Mouse (Mus musculus) heart, embryonic 15.5 days (tissue): ENCODE data around the gene Fscn1. TPM values are rescaled to one million over a fixed set of nuclear protein-coding genes. Genes with fewer than 3 reads are reported as not detected.

Source experiments
- ATAC-seq: fragments of 200-750 bp; cut with Nextera tagmentation; replicated peaks from 2 replicates; pipeline ENCODE4 v1.8.0; 2017; ENCODE audit warnings: low read depth, moderate TSS enrichment; ENCODE audit not compliant: insufficient number of reproducible peaks, insufficient read depth, low FRiP score
- H3K27ac ChIP-seq: fragments of 300-500 bp; sonication (generic); 2 replicates; pipeline ENCODE4 v1.5.1; 2015; ENCODE audit warnings: mild to moderate bottlenecking, inconsistent platforms
- H3K27me3 ChIP-seq: fragments of 300-500 bp; sonication (generic); 2 replicates; pipeline ENCODE4 v1.6.1; 2015; ENCODE audit warnings: inconsistent platforms
- H3K36me3 ChIP-seq: fragments of 300-500 bp; sonication (generic); 2 replicates; pipeline ENCODE4 v1.6.1; 2015; ENCODE audit warnings: mild to moderate bottlenecking, inconsistent platforms
- H3K4me1 ChIP-seq: fragments of 300-500 bp; sonication (generic); replicated peaks from 2 replicates; pipeline ENCODE4 v1.6.1; 2015; ENCODE audit warnings: inconsistent platforms
- H3K4me2 ChIP-seq: fragments of 300-500 bp; sonication (generic); 2 replicates; pipeline ENCODE4 v1.6.1; 2015; ENCODE audit warnings: inconsistent platforms, mild to moderate bottlenecking, moderate library complexity
- H3K4me3 ChIP-seq: fragments of 300-500 bp; sonication (generic); 2 replicates; pipeline ENCODE4 v1.5.1; 2015; ENCODE audit warnings: mild to moderate bottlenecking, inconsistent platforms
- H3K9ac ChIP-seq: fragments of 300-500 bp; sonication (generic); 2 replicates; pipeline ENCODE4 v1.6.1; 2015; ENCODE audit warnings: mild to moderate bottlenecking, inconsistent platforms
- H3K9me3 ChIP-seq: fragments of 300-500 bp; sonication (generic); replicated peaks from 2 replicates; pipeline ENCODE4 v1.6.1; 2016; ENCODE audit warnings: inconsistent platforms
- whole genome bisulfite sequencing: fragments of 180-500 bp; shearing (Covaris S2); methylation state at CpG from one replicate; pipeline ENCODE4 v1.1.7; 2015; ENCODE audit warnings: mixed read lengths; 5-methylcytosine and 5-hydroxymethylcytosine counted together
- polyA plus RNA-seq: library from polyadenylated mRNA; unstranded; fragments of >200 nt; fragmentation: Nextera tagmentation; extraction: Ambion mirVana; gene quantifications from 2 replicates; pipeline ENCODE4 v1.2.1, GENCODE M21; 2015

Fscn1 gene
- polyA plus RNA-seq, 1 experiment from 2014 or later = 108 TPM

GRCm38 (mm10) chr5:143009383-143009782 is 49.2 kb downstream of the Fscn1 start:
- Histone ChIP-seq H3K9me3 (no peaks in the 10 kb centered on the region), H3K4me3 (no peak overlapping the region), H3K27ac (no peak overlapping the region), H3K9ac (no peak overlapping the region), H3K27me3 (no peaks in the 10 kb centered on the region), H3K4me1 (no peaks in the 10 kb centered on the region), H3K4me2 (no peak overlapping the region), H3K36me3 (peaks cover 35% of the 10 kb centered on the region)
- ATAC-seq = no peak
- WGBS = 88% methylated on average over 11 of the region's 11 CpGs

GRCm38 (mm10) chr5:143017401-143017800 is 57.3 kb downstream of the Fscn1 start:
- Histone ChIP-seq H3K36me3 (peaks cover 42% of the 10 kb centered on the region), H3K4me1 (peaks cover 7% of the 10 kb centered on the region), H3K27me3 (no peaks in the 10 kb centered on the region), H3K4me2 (no peak overlapping the region), H3K27ac (peak overlapping the region; percentile 23; the same call in 1 of the 2 replicates), H3K9me3 (no peaks in the 10 kb centered on the region), H3K4me3 (no peak overlapping the region), H3K9ac (no peak overlapping the region)
- no peak for ATAC-seq
- 64% methylated on average over 5 of the region's 5 CpGs for WGBS

Other genes starting within 250 kb of the Fscn1 start
- gene Tnrc18, start 142.7 kb upstream of the Fscn1 start, polyA plus RNA-seq = 17.1 and 24.2 TPM in 2 replicates
- 7.7 and 9.9 TPM in 2 replicates for gene Fbxl18, start 64.9 kb upstream of the Fscn1 start, polyA plus RNA-seq
- gene Actb, start 53.6 kb upstream of the Fscn1 start, polyA plus RNA-seq = 5,943 and 6,493 TPM in 2 replicates
- 23.9 and 27.5 TPM in 2 replicates for gene Rnf216, start 152.7 kb downstream of the Fscn1 start, polyA plus RNA-seq
- gene Olfr718-ps1, start 187.2 kb downstream of the Fscn1 start, polyA plus RNA-seq = not detected in 2 replicates
- 6.8 and 9.3 TPM in 2 replicates for gene Rbak, start 220.4 kb downstream of the Fscn1 start, polyA plus RNA-seq
- not detected in 2 replicates for gene Spdye4b, start 220.7 kb downstream of the Fscn1 start, polyA plus RNA-seq